Mouse (Mus musculus): ENCODE measurements around the gene Dnah9. TPM values are rescaled to one million over a fixed set of nuclear protein-coding genes. Genes with fewer than 3 reads are reported as not detected.

The Dnah9 gene
- polyA plus RNA-seq, 1 experiment from 2014 or later = 0.09 TPM

GRCm38 (mm10) chr11:65814381-65814780, 354.0 kb downstream of the Dnah9 start:
- peaks cover 2% of the 10 kb centered on the region for H3K36me3 ChIP-seq (ENCODE audit: control insufficient read depth, insufficient read depth, low read length)
- H3K4me1 ChIP-seq (ENCODE audit: control insufficient read depth, insufficient read depth, low read length) = no peaks in the 10 kb centered on the region
- no peak overlapping the region for H3K9ac ChIP-seq (ENCODE audit: low read depth, low read length)
- no peak overlapping the region for H3K27ac ChIP-seq (ENCODE audit: low read length)
- no peak overlapping the region for H3K4me2 ChIP-seq (ENCODE audit: low read depth, low read length)
- H3K4me3 ChIP-seq (ENCODE audit: low read length) = no peak overlapping the region
- 90% methylated on average over 9 of the region's 9 CpGs for WGBS
- H3K9me3 ChIP-seq (ENCODE audit: control insufficient read depth, low read length) = no peaks in the 10 kb centered on the region
- no peak for ATAC-seq
- H3K27me3 ChIP-seq (replicated peaks; ENCODE audit: control insufficient read depth, insufficient read depth, low read length) = no peaks in the 10 kb centered on the region

DNA sequence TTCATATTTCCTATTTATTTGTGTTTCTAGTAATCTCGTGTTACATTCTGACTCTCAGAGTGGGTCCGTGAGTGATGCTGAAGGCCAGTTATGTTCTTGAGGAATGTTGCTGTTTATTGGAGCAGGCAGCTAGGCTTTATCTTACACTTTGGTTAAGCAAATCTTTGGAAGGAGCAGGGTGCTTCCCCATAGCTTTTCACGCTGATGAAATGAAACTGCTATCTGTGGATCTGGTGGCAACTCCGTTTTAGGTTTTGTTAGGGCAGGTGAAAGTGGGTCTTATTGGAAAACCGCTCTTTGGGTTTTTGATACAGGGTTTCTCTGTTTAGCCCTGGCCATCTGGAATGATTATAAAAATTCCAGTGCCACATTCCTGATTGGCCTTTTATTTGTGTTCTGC, 356.3 kb downstream of the Dnah9 start:
- peaks cover 7% of the 10 kb centered on the region; the same call in 1 of the 2 replicates for H3K4me1 ChIP-seq (ENCODE audit: control insufficient read depth, insufficient read depth, low read length)
- ATAC-seq = no peak
- 30% methylated on average over 5 of the region's 5 CpGs for WGBS
- no peak overlapping the region for H3K9ac ChIP-seq (ENCODE audit: low read depth, low read length)
- no peaks in the 10 kb centered on the region; the same call in 1 of the 2 replicates for H3K36me3 ChIP-seq (ENCODE audit: control insufficient read depth, insufficient read depth, low read length)
- no peak overlapping the region for H3K27ac ChIP-seq (ENCODE audit: low read length)
- H3K9me3 ChIP-seq (ENCODE audit: control insufficient read depth, low read length) = no peaks in the 10 kb centered on the region
- no peaks in the 10 kb centered on the region for H3K27me3 ChIP-seq (replicated peaks; ENCODE audit: control insufficient read depth, insufficient read depth, low read length)
- no peak overlapping the region for H3K4me2 ChIP-seq (ENCODE audit: low read depth, low read length)
- no peak overlapping the region for H3K4me3 ChIP-seq (ENCODE audit: low read length)

- peak overlapping the region; percentile 68 for H3K4me2 ChIP-seq (ENCODE audit: low read depth, low read length)
- H3K4me3 ChIP-seq (ENCODE audit: low read length) = peak overlapping the region; percentile 83
- 42% methylated on average over 7 of the region's 7 CpGs for WGBS
- H3K27ac ChIP-seq (ENCODE audit: low read length) = peak overlapping the region; percentile 94
- peaks cover 7% of the 10 kb centered on the region; the same call in 1 of the 2 replicates for H3K4me1 ChIP-seq (ENCODE audit: control insufficient read depth, insufficient read depth, low read length)
- no peaks in the 10 kb centered on the region for H3K27me3 ChIP-seq (replicated peaks; ENCODE audit: control insufficient read depth, insufficient read depth, low read length)
- peak overlapping the region; percentile 83 for H3K9ac ChIP-seq (ENCODE audit: low read depth, low read length)
- peak; percentile 2; the same call in 1 of the 2 replicates for ATAC-seq
- no peaks in the 10 kb centered on the region for H3K36me3 ChIP-seq (ENCODE audit: control insufficient read depth, insufficient read depth, low read length)
- H3K9me3 ChIP-seq (ENCODE audit: control insufficient read depth, low read length) = no peaks in the 10 kb centered on the region
These were observed 360.8 kb downstream of the Dnah9 start for GRCm38 (mm10) chr11:65807601-65808000.

DNA sequence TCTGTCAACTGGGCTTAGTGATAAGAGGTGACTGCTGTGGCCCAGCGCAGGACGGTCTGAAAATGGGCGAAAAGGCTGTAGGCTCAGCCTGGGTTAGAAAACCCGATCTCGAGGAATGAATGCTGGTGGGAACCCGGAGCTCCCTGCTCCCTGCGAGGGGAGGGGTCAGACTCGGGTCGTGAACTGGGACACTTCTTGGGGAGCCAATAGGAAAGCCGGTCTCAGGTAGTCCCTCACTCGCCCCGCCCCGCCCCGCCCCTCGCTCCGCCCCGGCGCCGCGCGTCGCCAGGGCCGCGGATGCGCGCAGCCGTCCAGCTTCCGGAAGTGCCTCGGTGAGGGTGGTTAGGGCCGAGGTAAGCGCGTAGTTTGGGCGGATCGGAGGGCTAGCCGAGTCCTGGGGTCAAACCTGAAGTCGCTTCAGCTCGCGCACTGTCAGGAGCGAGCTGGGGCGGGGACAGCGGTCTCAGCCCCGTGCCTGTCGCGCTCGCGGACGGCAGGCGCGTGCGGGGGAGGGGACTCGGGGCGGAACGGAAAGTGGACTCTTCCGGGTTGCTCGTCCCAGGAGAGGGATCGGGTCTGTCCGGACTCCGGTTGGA, 361.3 kb downstream of the Dnah9 start, which contains the start of gene Zkscan6:
Gene Zkscan6 (plus strand): TSS at position 267 of the 596 bp plus-strand sequence.
- Histone ChIP-seq H3K4me1 (ENCODE audit: control insufficient read depth, insufficient read depth, low read length) (peaks cover 7% of the 10 kb centered on the region; the same call in 1 of the 2 replicates), H3K9ac (ENCODE audit: low read depth, low read length) (peak within 1 kb of the TSS; percentile 83), H3K4me2 (ENCODE audit: low read depth, low read length) (peak within 1 kb of the TSS; percentile 76), H3K27me3 (replicated peaks; ENCODE audit: control insufficient read depth, insufficient read depth, low read length) (no peaks in the 10 kb centered on the region), H3K4me3 (ENCODE audit: low read length) (peak within 1 kb of the TSS; percentile 83), H3K27ac (ENCODE audit: low read length) (peak within 1 kb of the TSS; percentile 94), H3K36me3 (ENCODE audit: control insufficient read depth, insufficient read depth, low read length) (no peaks in the 10 kb centered on the region), H3K9me3 (ENCODE audit: control insufficient read depth, low read length) (no peaks in the 10 kb centered on the region)
- WGBS = under 1% methylated on average over 47 of the region's 58 CpGs
- peak; percentile 99 for ATAC-seq

GRCm38 (mm10) chr11:65806321-65806904, 361.9 kb downstream of the Dnah9 start:
- peak; percentile 75 for ATAC-seq
- Histone ChIP-seq H3K36me3 (ENCODE audit: control insufficient read depth, insufficient read depth, low read length) (no peaks in the 10 kb centered on the region), H3K9ac (ENCODE audit: low read depth, low read length) (peak overlapping the region; percentile 83), H3K27ac (ENCODE audit: low read length) (peak overlapping the region; percentile 94), H3K4me2 (ENCODE audit: low read depth, low read length) (peak overlapping the region; percentile 76), H3K27me3 (replicated peaks; ENCODE audit: control insufficient read depth, insufficient read depth, low read length) (no peaks in the 10 kb centered on the region), H3K4me1 (ENCODE audit: control insufficient read depth, insufficient read depth, low read length) (peaks cover 7% of the 10 kb centered on the region; the same call in 1 of the 2 replicates), H3K4me3 (ENCODE audit: low read length) (peak overlapping the region; percentile 83), H3K9me3 (ENCODE audit: control insufficient read depth, low read length) (no peaks in the 10 kb centered on the region)
- 1% methylated on average over 20 of the region's 20 CpGs for WGBS

- Histone ChIP-seq H3K4me2 (ENCODE audit: low read depth, low read length) (no peak overlapping the region), H3K27me3 (replicated peaks; ENCODE audit: control insufficient read depth, insufficient read depth, low read length) (no peaks in the 10 kb centered on the region), H3K9me3 (ENCODE audit: control insufficient read depth, low read length) (no peaks in the 10 kb centered on the region), H3K27ac (ENCODE audit: low read length) (no peak overlapping the region), H3K36me3 (ENCODE audit: control insufficient read depth, insufficient read depth, low read length) (no peaks in the 10 kb centered on the region), H3K9ac (ENCODE audit: low read depth, low read length) (no peak overlapping the region), H3K4me1 (ENCODE audit: control insufficient read depth, insufficient read depth, low read length) (no peaks in the 10 kb centered on the region), H3K4me3 (ENCODE audit: low read length) (no peak overlapping the region)
- no peak for ATAC-seq
- 61% methylated on average over 3 of the region's 3 CpGs for WGBS
These were observed 366.5 kb downstream of the Dnah9 start for GRCm38 (mm10) chr11:65801899-65802298.

- Histone ChIP-seq H3K27me3 (replicated peaks; ENCODE audit: control insufficient read depth, insufficient read depth, low read length) (no peaks in the 10 kb centered on the region), H3K27ac (ENCODE audit: low read length) (no peak overlapping the region), H3K9me3 (ENCODE audit: control insufficient read depth, low read length) (no peaks in the 10 kb centered on the region), H3K9ac (ENCODE audit: low read depth, low read length) (no peak overlapping the region), H3K36me3 (ENCODE audit: control insufficient read depth, insufficient read depth, low read length) (no peaks in the 10 kb centered on the region), H3K4me3 (ENCODE audit: low read length) (no peak overlapping the region), H3K4me1 (ENCODE audit: control insufficient read depth, insufficient read depth, low read length) (no peaks in the 10 kb centered on the region), H3K4me2 (ENCODE audit: low read depth, low read length) (no peak overlapping the region)
- no peak for ATAC-seq
- 70% methylated on average over 1 of the region's 1 CpGs for WGBS
These were observed 372.5 kb downstream of the Dnah9 start for GRCm38 (mm10) chr11:65795896-65796295.

GRCm38 (mm10) chr11:65794428-65795219, 373.7 kb downstream of the Dnah9 start:
- Histone ChIP-seq H3K4me3 (ENCODE audit: low read length) (no peak overlapping the region), H3K9me3 (ENCODE audit: control insufficient read depth, low read length) (no peaks in the 10 kb centered on the region), H3K9ac (ENCODE audit: low read depth, low read length) (no peak overlapping the region), H3K36me3 (ENCODE audit: control insufficient read depth, insufficient read depth, low read length) (no peaks in the 10 kb centered on the region), H3K27me3 (replicated peaks; ENCODE audit: control insufficient read depth, insufficient read depth, low read length) (no peaks in the 10 kb centered on the region), H3K4me2 (ENCODE audit: low read depth, low read length) (no peak overlapping the region), H3K27ac (ENCODE audit: low read length) (no peak overlapping the region), H3K4me1 (ENCODE audit: control insufficient read depth, insufficient read depth, low read length) (no peaks in the 10 kb centered on the region)
- WGBS = 58% methylated on average over 10 of the region's 10 CpGs
- no peak for ATAC-seq

DNA sequence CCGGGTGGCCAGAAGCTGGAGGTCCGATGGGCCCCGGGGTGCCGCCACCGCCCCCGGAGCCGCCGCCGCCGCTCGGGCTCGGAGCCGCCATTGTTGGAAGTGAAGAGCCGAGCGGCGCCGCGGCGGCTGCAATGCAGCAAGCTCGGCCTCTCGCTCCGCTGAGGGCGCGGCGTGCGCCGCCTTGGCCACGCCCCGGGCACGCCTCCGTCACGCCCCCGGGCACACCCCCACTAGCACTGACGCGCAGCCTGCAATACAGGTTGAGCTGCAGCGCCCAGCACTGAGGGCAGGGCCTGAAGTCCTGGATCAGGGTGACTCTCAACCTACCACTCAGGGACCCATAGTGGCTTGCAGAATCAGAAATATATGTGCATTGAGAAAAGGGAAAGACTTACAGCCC, 380.2 kb downstream of the Dnah9 start, which contains the start of gene Map2k4:
Gene Map2k4 (minus strand): TSS at position 144 of the 400 bp plus-strand sequence.
- H3K4me3 ChIP-seq (ENCODE audit: low read length) = peak within 1 kb of the TSS; percentile 88
- ATAC-seq = peak; percentile 99

More for the DNA sequence above, 380.2 kb downstream of the Dnah9 start, which contains the start of gene Map2k4:
- peak within 1 kb of the TSS; percentile 85 for H3K4me2 ChIP-seq (ENCODE audit: low read depth, low read length)
- no peaks in the 10 kb centered on the region for H3K27me3 ChIP-seq (replicated peaks; ENCODE audit: control insufficient read depth, insufficient read depth, low read length)
- 0% methylated on average over 35 of the region's 36 CpGs for WGBS
- peak within 1 kb of the TSS; percentile 99 for H3K9ac ChIP-seq (ENCODE audit: low read depth, low read length)
- H3K27ac ChIP-seq (ENCODE audit: low read length) = peak within 1 kb of the TSS; percentile 87
- H3K36me3 ChIP-seq (ENCODE audit: control insufficient read depth, insufficient read depth, low read length) = no peaks in the 10 kb centered on the region
- peaks cover 13% of the 10 kb centered on the region for H3K4me1 ChIP-seq (ENCODE audit: control insufficient read depth, insufficient read depth, low read length)
- no peaks in the 10 kb centered on the region for H3K9me3 ChIP-seq (ENCODE audit: control insufficient read depth, low read length)

All from intestine, embryonic 16.5 days (tissue).